ENCODE assay signal across 28 mouse cellular contexts in genomic region chr5:87349150-87349549, GRCm38 (mm10). TPM values are rescaled to one million over a fixed set of nuclear protein-coding genes. Genes with fewer than 3 reads are reported as not detected.
"Had no signal": no experiment of that assay in that cellular context is flagged by ENCODE, and none has a peak within 500 bp of the region (broad histone marks: within the 10 kb centered on the region; RNA-seq: fewer than 3 reads in every experiment).

No protein-coding gene starts in this region.

RNA-seq across cellular contexts. Expression of gene Ugt2a3, which starts 12.2 kb away (rescaled TPM):
- polyA plus RNA-seq: limb, embryonic 10.5 days; limb, embryonic 11.5 days; limb, embryonic 12.5 days; limb, embryonic 13.5 days; limb, embryonic 14.5 days; limb, embryonic 15.5 days; liver, embryonic 11.5 days; liver, embryonic 12.5 days; liver, embryonic 13.5 days; liver, embryonic 14.5 days; liver, embryonic 15.5 days; lung, adult 2 months; lung, embryonic 14.5 days; lung, embryonic 15.5 days; lung, embryonic 16.5 days; lung, postnatal 0 days; macrophage; midbrain, embryonic 10.5 days; midbrain, embryonic 11.5 days; midbrain, embryonic 12.5 days; midbrain, embryonic 13.5 days; midbrain, embryonic 14.5 days; midbrain, embryonic 15.5 days; midbrain, embryonic 16.5 days; midbrain, postnatal 0 days; myocyte; neural tube, embryonic 11.5 days; neural tube, embryonic 12.5 days had no signal
